Mouse (Mus musculus) spleen, postnatal 36 days (tissue): ENCODE data around the gene Smad6.

ENCODE experiments used
- DNase-seq, 2 experiments: peaks; one replicate each; pipeline ENCODE4 v3.0.0; 2022; ENCODE audit warnings: low spot score in 2 of 2, mixed read lengths in 1 of 2

Gene Smad6

GRCm38 (mm10) chr9:63989214-63989613 is 32.6 kb downstream of the Smad6 start:
- DNase-seq, result peak; percentile 6 to 18

GRCm38 (mm10) chr9:63985125-63985524 is 36.7 kb downstream of the Smad6 start:
- DNase-seq, result no peak

- no peak for DNase-seq
These were observed 38.8 kb downstream of the Smad6 start for GRCm38 (mm10) chr9:63982937-63983632.

- no peak for DNase-seq
These were observed 39.9 kb downstream of the Smad6 start for GRCm38 (mm10) chr9:63981912-63982311.

GRCm38 (mm10) chr9:63981371-63981770 is 40.5 kb downstream of the Smad6 start:
- DNase-seq, result no peak

GRCm38 (mm10) chr9:63980179-63981086 is 41.4 kb downstream of the Smad6 start:
- no peak for DNase-seq

GRCm38 (mm10) chr9:63979275-63979674 is 42.6 kb downstream of the Smad6 start:
- DNase-seq, result no peak

GRCm38 (mm10) chr9:63978682-63979081 is 43.2 kb downstream of the Smad6 start:
- no peak for DNase-seq

- no peak for DNase-seq
These were observed 45.9 kb downstream of the Smad6 start for GRCm38 (mm10) chr9:63975996-63976395.

- no peak for DNase-seq
These were observed 47.4 kb downstream of the Smad6 start for GRCm38 (mm10) chr9:63974258-63975023.

- no peak for DNase-seq
These were observed 48.1 kb downstream of the Smad6 start for GRCm38 (mm10) chr9:63973662-63974190.

- DNase-seq, result no peak
These were observed 49.1 kb downstream of the Smad6 start for GRCm38 (mm10) chr9:63972576-63973290.

- no peak for DNase-seq
These were observed 50.3 kb downstream of the Smad6 start for GRCm38 (mm10) chr9:63971557-63971956.

GRCm38 (mm10) chr9:63970836-63971235 is 51.0 kb downstream of the Smad6 start:
- no peak for DNase-seq

- no peak for DNase-seq
These were observed 51.5 kb downstream of the Smad6 start for GRCm38 (mm10) chr9:63970388-63970787.

- DNase-seq, result no peak
These were observed 52.4 kb downstream of the Smad6 start for GRCm38 (mm10) chr9:63969467-63969866.

- peak; percentile 18 to 36 for DNase-seq
These were observed 53.3 kb downstream of the Smad6 start for GRCm38 (mm10) chr9:63968592-63968991.

- no peak for DNase-seq
These were observed 54.3 kb downstream of the Smad6 start for GRCm38 (mm10) chr9:63967408-63968172.

GRCm38 (mm10) chr9:63965579-63965981 is 56.3 kb downstream of the Smad6 start:
- no peak for DNase-seq

GRCm38 (mm10) chr9:63961881-63962280 is 60.0 kb downstream of the Smad6 start:
- no peak for DNase-seq

GRCm38 (mm10) chr9:63960829-63961185 is 61.1 kb downstream of the Smad6 start:
- DNase-seq, result no peak
